Mouse (Mus musculus): Measurements from ENCODE around the gene Ireb2.
"Not testable (repeated sequence)": the region's sequence is repeated elsewhere in the genome, so short reads cannot be mapped to it uniquely, and the experiment has no call there.

Gene Ireb2

GRCm38 (mm10) chr9:54863363-54864281, at the start of gene Ireb2:
Ireb2 (plus strand) TSS chr9:54863789.
- DNase-seq (ENCODE audit: low read depth, low spot score) = peak; percentile 90

GRCm38 (mm10) chr9:54816508-54817201, 46.9 kb upstream of the Ireb2 start:
- peak; percentile 56 for DNase-seq (ENCODE audit: low read depth, low spot score)

- DNase-seq (ENCODE audit: low read depth, low spot score) = peak; percentile 64
These were observed 42.0 kb upstream of the Ireb2 start for GRCm38 (mm10) chr9:54821442-54822100.

GRCm38 (mm10) chr9:54829760-54830159, 33.8 kb upstream of the Ireb2 start:
- DNase-seq (ENCODE audit: low read depth, low spot score) = no peak

GRCm38 (mm10) chr9:54830624-54831023, 33.0 kb upstream of the Ireb2 start:
- DNase-seq (ENCODE audit: low read depth, low spot score) = peak; percentile 22

GRCm38 (mm10) chr9:54833831-54834230, 29.8 kb upstream of the Ireb2 start:
- DNase-seq (ENCODE audit: low read depth, low spot score) = no peak

GRCm38 (mm10) chr9:54835951-54836717, 27.5 kb upstream of the Ireb2 start:
- DNase-seq (ENCODE audit: low read depth, low spot score) = not testable (repeated sequence)

GRCm38 (mm10) chr9:54837835-54838234, 25.8 kb upstream of the Ireb2 start:
- no peak for DNase-seq (ENCODE audit: low read depth, low spot score)

GRCm38 (mm10) chr9:54840145-54840544, 23.4 kb upstream of the Ireb2 start:
- DNase-seq (ENCODE audit: low read depth, low spot score) = no peak

GRCm38 (mm10) chr9:54842311-54842710, 21.3 kb upstream of the Ireb2 start:
- no peak for DNase-seq (ENCODE audit: low read depth, low spot score)

- no peak for DNase-seq (ENCODE audit: low read depth, low spot score)
These were observed 19.7 kb upstream of the Ireb2 start for GRCm38 (mm10) chr9:54843887-54844286.

- DNase-seq (ENCODE audit: low read depth, low spot score) = no peak
These were observed 18.9 kb upstream of the Ireb2 start for GRCm38 (mm10) chr9:54844556-54845176.

GRCm38 (mm10) chr9:54848203-54848602, 15.4 kb upstream of the Ireb2 start:
- DNase-seq (ENCODE audit: low read depth, low spot score) = no peak

- DNase-seq (ENCODE audit: low read depth, low spot score) = not testable (repeated sequence)
These were observed 10.6 kb upstream of the Ireb2 start for GRCm38 (mm10) chr9:54853036-54853435.

- no peak for DNase-seq (ENCODE audit: low read depth, low spot score)
These were observed 10.0 kb upstream of the Ireb2 start for GRCm38 (mm10) chr9:54853619-54854018.

GRCm38 (mm10) chr9:54855638-54856037, 8.0 kb upstream of the Ireb2 start:
- no peak for DNase-seq (ENCODE audit: low read depth, low spot score)

GRCm38 (mm10) chr9:54856121-54856520, 7.5 kb upstream of the Ireb2 start:
- DNase-seq (ENCODE audit: low read depth, low spot score) = no peak

- no peak for DNase-seq (ENCODE audit: low read depth, low spot score)
These were observed 6.1 kb upstream of the Ireb2 start for GRCm38 (mm10) chr9:54857474-54857873.

- DNase-seq (ENCODE audit: low read depth, low spot score) = no peak
These were observed 3.1 kb upstream of the Ireb2 start for GRCm38 (mm10) chr9:54860526-54860925.

GRCm38 (mm10) chr9:54878759-54879158, 15.2 kb downstream of the Ireb2 start:
- DNase-seq (ENCODE audit: low read depth, low spot score) = no peak

GRCm38 (mm10) chr9:54892111-54892510, 28.5 kb downstream of the Ireb2 start:
- no peak for DNase-seq (ENCODE audit: low read depth, low spot score)

All from retina, adult 2 months (tissue).